Mouse (Mus musculus): ENCODE results near the gene Gpr162.

DNA sequence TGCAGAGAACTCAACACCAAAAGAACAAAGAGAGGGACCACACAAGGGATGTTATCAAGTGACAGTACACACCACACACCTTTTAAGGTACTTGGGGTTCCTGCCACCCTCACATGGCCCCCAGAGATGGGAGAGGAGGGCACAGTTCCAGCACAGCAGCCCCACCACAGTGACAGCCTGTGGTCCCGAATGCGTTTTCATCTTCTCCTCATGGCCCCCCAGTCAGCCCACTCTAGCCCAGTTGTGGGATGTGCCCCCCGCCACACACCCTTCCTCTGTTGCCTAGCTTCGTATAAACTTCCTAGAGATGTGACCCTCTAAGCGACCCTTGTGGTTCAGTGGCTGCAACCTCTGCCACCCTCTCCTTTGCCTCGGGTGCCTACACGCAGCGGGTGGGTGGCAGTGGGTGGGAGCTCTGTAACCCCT is 22.2 kb upstream of the Gpr162 start:
- TF ChIP-seq CTCF (IDR thresholded peaks at IDR 0.05; ENCODE audit: low read depth, low read length) (no peak), POLR2A (IDR thresholded peaks at IDR 0.05; ENCODE audit: borderline replicate concordance, low read depth, low read length) (no peak)
